Mouse (Mus musculus): ENCODE data around the gene Gm813.

- TF ChIP-seq POLR2A (IDR thresholded peaks at IDR 0.05; ENCODE audit: insufficient read length, low read depth), result no peak
- TF ChIP-seq USF1 (IDR thresholded peaks at IDR 0.05; ENCODE audit: low read depth), result no peak
- TF ChIP-seq TCF12 (IDR thresholded peaks at IDR 0.05; ENCODE audit: insufficient read depth, poor library complexity, severe bottlenecking), result no peak
- no peak for TF ChIP-seq POLR2AphosphoS2 (IDR thresholded peaks at IDR 0.05; ENCODE audit: insufficient read length, low read depth)
- TF ChIP-seq E2F4 (IDR thresholded peaks at IDR 0.05; ENCODE audit: insufficient read depth), result no peak
- TF ChIP-seq MYOG (IDR thresholded peaks at IDR 0.05; ENCODE audit: control insufficient read depth in 1 of 3, insufficient read depth in 1 of 3, insufficient read length in 2 of 3, low read depth in 2 of 3), result no peak
- no peak for TF ChIP-seq REST (IDR thresholded peaks at IDR 0.05; ENCODE audit: insufficient read depth, insufficient read length)
- TF ChIP-seq SRF (IDR thresholded peaks at IDR 0.05; ENCODE audit: control insufficient read depth, insufficient read length, low read depth), result no peak
These were observed 46.0 kb downstream of the Gm813 start for GRCm38 (mm10) chr16:58570694-58571264.
